Mouse (Mus musculus): Measurements from ENCODE around the gene Nr2f2.
A peak's percentile ranks its signal among the peaks of the same experiment; 100 is the strongest.

Gene Nr2f2

DNA sequence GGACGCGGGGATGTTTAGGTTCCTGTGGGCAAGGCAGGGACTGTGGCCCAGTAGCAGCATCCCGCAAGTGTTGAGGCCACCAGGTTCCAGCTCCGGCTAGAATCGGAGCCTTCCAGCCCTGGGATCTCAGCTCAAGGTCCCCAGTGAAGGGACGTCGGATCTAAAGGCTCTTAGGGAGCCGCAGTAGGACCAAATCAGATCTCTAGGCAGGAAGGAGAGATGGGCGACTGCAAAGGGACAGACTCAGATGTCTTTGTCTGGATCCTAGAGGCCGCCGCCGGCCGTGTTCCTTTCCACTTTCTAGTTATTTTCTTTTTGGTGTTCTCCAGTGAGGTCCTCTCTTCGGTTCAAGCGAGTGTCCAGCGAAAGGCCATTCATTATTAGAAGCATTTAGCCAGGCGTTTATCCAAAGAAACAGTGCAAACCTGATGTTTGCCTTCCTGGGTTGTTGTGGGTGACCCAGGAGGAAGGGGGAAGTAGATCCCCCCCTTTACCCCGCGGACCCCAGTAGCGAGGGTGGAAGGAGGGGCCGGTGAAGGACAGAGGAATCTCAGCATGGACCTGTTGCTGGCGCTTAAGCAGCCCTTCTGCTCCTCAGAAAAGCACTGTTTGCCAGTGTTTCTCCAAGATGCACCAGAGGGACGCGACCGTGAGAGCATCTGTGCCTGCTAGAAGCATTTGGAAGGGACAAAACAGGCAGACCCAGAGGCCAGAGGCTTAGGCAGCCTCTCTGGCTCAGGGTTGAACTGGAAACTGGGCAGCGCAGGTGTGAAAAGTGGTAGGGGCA is 34.3 kb downstream of the Nr2f2 start:
- no peak for DNase-seq (ENCODE audit: low spot score)

DNA sequence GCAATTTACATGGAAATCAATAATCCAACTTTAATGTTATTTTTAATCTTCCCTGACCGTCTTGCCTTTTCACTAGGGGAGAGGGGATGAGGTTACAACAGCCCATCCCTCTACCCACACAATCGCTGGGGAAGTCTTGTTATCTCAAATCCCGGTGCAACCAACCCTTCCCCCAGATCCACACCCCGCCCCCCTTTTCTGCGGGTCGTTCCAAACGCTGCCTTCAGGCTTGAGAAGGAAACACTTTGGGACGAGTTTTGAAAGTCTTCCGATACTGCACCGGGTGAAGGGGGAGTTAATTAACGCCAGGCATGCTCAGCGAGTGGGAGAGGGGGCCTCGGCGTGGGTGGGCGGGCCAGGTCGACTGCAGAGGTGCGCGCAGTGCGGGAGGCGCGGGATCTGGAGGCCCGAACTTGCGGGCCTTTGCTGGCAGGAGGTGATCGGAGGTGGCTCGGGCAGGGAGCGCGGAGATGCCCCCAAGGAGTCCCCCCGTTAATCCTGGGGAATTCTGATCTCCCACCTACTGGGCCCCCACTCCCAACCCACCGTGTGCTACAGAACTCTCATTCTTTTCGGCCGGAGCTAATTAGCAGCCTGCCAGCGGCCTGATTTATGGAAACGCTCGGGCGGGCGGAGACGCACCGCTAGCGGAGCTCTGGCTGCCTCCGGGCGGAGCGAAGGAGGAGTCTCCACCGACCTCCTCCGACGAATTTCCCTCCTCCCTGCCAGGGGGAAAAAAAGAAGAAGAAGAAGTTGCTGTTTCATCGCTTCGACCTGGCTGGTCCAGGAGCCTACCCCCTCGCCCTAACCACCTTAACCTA is 35.1 kb downstream of the Nr2f2 start:
- peak; percentile 70 for DNase-seq (ENCODE audit: low spot score)

DNA sequence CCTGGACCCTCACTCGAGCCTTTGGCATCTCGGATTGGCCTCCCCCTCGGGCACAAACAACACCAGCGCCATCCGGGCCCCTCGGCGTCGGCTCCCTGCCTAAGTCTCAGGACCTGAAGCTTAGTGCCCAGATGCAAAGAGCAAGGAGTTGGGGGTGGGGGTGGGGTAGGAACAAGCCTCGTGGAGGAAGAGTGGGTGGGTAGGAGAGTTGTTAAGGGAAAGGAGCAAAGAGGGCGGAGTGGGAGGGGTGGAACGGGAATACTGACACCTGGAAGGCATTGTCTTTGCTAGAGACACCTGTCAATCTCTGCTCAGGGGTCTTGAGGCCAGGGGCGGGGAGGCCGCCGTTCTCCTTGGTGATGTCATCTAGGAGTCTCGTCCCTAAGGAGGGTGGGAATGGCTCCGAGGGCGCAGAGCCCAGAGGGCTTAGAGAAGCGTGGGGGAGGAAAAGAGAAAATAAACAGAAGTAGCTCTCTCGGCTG is 35.7 kb downstream of the Nr2f2 start:
- DNase-seq (ENCODE audit: low spot score): no peak

GRCm38 (mm10) chr7:70330207-70330562 is 36.4 kb downstream of the Nr2f2 start:
- DNase-seq (ENCODE audit: low spot score): no peak

DNA sequence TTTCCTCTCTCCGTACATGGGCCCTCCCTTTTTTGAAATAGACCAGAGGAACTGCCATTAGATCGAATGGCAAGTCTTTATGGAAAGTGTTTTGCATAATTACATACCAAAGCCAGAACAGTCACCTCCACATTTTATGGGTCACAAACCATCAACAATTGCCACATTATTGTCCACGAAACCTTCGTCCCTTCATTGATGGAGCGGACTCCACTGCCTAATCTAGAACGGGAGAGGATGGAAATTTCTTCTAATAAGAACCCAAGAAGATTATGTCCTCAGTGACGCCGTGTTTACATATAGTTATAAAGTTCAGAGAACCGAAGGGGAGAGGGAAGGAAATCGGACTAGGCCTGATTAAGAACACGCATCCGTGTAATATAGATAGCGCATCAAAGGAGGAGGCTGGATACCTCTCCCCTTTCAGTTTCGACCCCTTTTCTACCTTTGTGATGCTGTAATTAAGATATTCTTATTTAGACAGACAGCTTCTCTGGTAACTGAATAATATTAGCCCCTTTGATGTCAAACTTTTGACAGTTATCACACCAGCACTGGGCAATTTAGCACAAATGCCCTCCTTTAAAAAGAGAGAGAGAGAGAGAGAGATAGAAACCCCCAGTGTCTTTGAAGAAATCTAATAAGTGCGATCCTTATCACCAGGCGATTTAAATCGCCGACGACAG is 36.9 kb downstream of the Nr2f2 start:
- no peak for DNase-seq (ENCODE audit: low spot score)

- no peak for DNase-seq (ENCODE audit: low spot score)
Measured at GRCm38 (mm10) chr7:70329037-70329516, 37.5 kb downstream of the Nr2f2 start.

- DNase-seq (ENCODE audit: low spot score): no peak
Measured at GRCm38 (mm10) chr7:70328206-70329036, 38.1 kb downstream of the Nr2f2 start.

- DNase-seq (ENCODE audit: low spot score): no peak
Measured at GRCm38 (mm10) chr7:70327191-70327590, 39.3 kb downstream of the Nr2f2 start.

GRCm38 (mm10) chr7:70326176-70327035 is 40.1 kb downstream of the Nr2f2 start:
- no peak for DNase-seq (ENCODE audit: low spot score)

GRCm38 (mm10) chr7:70325381-70325780 is 41.2 kb downstream of the Nr2f2 start:
- DNase-seq (ENCODE audit: low spot score): no peak

GRCm38 (mm10) chr7:70324541-70324940 is 42.0 kb downstream of the Nr2f2 start:
- no peak for DNase-seq (ENCODE audit: low spot score)

DNA sequence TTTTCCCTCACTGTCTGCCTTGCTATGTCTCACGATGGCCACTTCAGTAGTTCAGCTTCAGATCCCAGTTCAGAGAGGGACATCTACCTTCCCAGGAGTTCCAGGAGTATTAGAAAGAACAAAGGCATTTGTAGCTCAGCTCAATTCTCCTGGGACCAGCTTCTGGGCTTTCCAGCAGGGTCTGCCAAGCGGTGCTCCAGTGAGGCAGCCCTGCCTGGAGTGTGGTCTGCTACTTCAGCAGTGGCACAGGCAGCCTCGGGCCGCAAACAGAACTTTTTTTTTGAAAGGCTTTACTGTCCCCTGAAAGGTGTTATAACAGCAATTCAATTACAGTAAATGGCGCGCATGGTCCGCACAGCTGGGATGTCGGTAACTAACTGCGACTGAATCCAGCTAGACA is 42.5 kb downstream of the Nr2f2 start:
- no peak for DNase-seq (ENCODE audit: low spot score)

DNA sequence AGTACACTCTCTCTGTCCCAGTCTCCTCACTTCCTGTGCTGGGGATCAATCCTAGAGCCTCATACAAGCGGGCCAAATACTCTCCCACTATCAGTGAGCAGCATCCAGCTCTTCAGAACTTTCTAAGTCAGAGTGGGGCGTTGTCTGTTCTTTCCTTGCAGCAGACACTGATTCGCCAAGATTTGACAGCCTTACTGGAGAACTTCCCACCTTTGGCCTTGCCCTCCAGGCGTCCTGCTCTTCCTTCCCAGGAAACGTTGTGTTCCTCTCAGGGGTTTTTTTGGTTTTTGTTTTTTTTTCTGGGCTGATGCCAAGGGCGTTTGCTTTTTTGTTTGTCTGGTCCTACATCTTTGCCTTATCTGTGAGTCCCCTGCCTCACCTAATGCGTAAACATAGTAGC is 60.8 kb downstream of the Nr2f2 start:
- no peak for DNase-seq (ENCODE audit: low spot score)

DNA sequence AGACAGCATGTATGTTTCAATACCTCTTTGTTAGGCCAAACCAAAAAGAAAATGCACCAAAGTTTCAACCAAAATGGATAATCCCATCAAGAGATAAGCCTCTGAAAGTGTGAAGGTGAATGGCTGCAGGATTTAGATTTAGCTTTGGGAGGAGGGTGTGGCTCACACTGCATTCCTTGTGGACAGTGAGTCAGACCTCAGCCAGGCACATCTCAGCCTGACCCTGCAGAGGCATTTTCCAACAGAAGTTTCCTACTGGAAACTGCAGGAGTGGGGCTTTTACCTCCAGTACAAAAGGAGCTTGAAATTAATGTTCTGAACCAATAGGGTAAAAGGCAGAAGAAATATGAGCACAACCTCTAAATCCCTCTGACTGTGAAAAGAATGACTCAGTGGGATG is 62.1 kb downstream of the Nr2f2 start:
- no peak for DNase-seq (ENCODE audit: low spot score)

All from testis, postnatal 14 days (tissue).